Mouse (Mus musculus): ENCODE measurements at regions not wholly inside any gene's neighbourhood (a gene's known extent, or its start where the extent isn't known, plus 50 kb on each side); places are given as distances from the start of the nearest gene placed in this dataset.

- DNase-seq (ENCODE audit: low read depth, low spot score), result peak; percentile 9
Measured at GRCm38 (mm10) chr5:19130639-19131038, 96.2 kb upstream of the Magi2 start.

- DNase-seq (ENCODE audit: low read depth, low spot score), result no peak
Measured at GRCm38 (mm10) chr5:19154511-19154910, 72.3 kb upstream of the Magi2 start.

GRCm38 (mm10) chr5:19158191-19158590, 68.6 kb upstream of the Magi2 start:
- peak; percentile 24 for DNase-seq (ENCODE audit: low read depth, low spot score)

- no peak for DNase-seq (ENCODE audit: low read depth, low spot score)
Measured at GRCm38 (mm10) chr5:19160256-19160655, 66.6 kb upstream of the Magi2 start.
